Mouse (Mus musculus): ENCODE data around the gene Pepd.

- no peak for TF ChIP-seq CTCF (IDR thresholded peaks at IDR 0.05)
- no peak for TF ChIP-seq EP300 (IDR thresholded peaks at IDR 0.05)
Measured at GRCm38 (mm10) chr7:34877820-34878219, 34.4 kb upstream of the Pepd start.
